Mouse (Mus musculus): ENCODE data around the gene Aaas. TPM values are rescaled to one million over a fixed set of nuclear protein-coding genes. Genes with fewer than 3 reads are reported as not detected.

The Aaas gene
- polyA plus RNA-seq (2015; fragmentation: Nextera tagmentation; extraction: Ambion mirVana), result 36.1 and 38.1 TPM in 2 replicates

DNA sequence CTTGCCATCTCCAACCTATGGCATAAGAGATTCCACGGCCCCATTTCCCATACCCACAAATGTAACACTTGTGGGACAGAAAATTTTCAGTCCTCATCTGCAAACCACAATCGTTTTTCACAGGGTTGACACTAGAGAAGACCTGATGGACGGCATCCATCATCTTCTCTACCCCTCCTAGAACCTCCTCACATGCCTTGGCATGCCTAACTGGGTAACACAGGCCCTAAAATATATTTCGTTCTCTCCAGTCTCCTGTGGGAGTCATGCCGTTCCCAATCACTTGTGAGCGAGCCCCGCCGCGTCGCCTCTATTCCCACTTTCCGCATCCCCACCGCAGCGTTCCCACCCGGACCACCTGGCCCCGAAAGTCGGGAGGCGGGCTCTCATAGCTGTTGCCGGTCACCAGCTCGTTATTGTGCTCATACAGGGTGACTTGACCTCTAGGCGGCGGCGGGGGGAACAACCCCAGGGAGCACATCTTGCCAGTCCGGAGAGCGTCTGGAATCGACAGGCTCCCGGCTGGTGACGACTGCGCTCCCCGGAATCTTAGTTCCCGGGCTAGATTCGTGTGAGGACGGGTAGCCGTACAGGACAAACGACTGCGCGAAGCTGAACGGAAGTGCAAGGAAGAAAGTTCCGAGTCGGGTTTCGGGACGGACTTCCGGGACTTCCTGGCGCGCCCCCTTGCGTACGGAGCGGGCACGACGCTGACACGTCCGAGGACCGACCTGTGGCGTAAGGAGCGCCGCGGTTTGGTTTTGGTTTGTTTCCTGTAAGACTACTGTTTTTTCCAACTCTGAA is at the start of gene Aaas:
Aaas (minus strand) TSS at position 634 of the 804 bp plus-strand sequence.
- peak; percentile 90 for ATAC-seq
- peak within 1 kb of the TSS; percentile 72 for H3K27ac ChIP-seq (ENCODE audit: low read depth, low read length)

DNA sequence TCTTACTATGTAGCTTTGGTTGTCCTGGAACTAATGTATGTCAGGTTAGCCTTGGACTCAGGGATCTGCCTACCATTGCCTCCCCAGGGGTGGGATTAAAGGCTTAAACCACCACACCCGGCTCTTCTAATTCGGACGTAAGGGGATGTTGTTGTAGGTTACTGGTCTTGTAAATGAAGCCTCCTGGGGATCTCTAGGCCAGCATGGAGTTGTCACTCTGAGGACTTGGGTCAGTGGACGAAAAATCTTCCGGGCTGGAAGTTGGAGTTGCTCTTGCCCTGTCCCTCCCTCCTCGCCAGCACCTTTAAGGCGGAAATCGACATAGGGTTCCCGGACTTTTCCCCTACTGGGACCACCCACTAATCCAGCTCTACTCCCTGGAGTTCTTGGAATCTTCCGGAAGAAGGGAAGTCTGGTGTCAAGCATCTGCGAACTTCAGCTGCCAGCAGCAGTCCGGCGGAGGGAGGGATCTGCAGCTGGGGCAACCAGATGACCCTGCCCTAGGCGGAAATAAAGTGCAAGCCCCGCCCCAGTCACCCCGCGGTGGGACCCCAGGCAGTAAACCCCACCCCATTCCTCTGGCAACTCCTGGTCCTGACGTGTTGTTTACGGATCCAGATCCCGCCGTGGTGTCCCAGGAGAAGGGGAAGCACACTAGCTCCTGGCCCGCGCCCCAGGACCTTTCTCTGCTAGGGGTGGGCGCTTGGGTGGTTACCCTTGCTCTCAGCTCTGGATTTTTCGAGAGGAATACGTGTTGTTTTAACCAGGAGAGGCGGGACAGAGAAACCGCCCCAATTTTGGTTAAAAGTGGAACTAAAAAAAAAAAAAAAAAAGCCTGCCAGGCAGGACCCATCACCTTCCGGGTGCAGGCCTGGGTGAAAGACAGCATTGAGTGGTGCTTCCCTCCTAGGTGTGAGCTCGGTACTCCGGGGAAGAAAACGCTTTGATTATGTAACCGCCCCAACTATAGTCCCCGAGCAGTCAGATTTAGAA is 49.0 kb upstream of the Aaas start:
- Histone ChIP-seq H3K9ac (ENCODE audit: low read depth, low read length) (peak overlapping the region; percentile 62), H3K36me3 (ENCODE audit: control insufficient read depth, insufficient read depth, low read length) (no peaks in the 10 kb centered on the region), H3K27ac (ENCODE audit: low read depth, low read length) (peak overlapping the region; percentile 63; the same call in 1 of the 2 replicates), H3K9me3 (ENCODE audit: control insufficient read depth, low read length) (no peaks in the 10 kb centered on the region), H3K4me1 (ENCODE audit: control insufficient read depth, insufficient read depth, low read depth, low read length) (peaks cover 3% of the 10 kb centered on the region; the same call in 1 of the 2 replicates), H3K4me2 (ENCODE audit: low read length) (peak overlapping the region; percentile 70), H3K27me3 (replicated peaks; ENCODE audit: control insufficient read depth, insufficient read depth, low read length) (no peaks in the 10 kb centered on the region), H3K4me3 (ENCODE audit: low read length) (peak overlapping the region; percentile 42)
- peak; percentile 67 for ATAC-seq
- WGBS, result 5% methylated on average over 34 of the region's 34 CpGs

More for the DNA sequence above, at the start of gene Aaas:
- Histone ChIP-seq H3K27me3 (replicated peaks; ENCODE audit: control insufficient read depth, insufficient read depth, low read length) (no peaks in the 10 kb centered on the region), H3K9ac (ENCODE audit: low read depth, low read length) (peak within 1 kb of the TSS; percentile 82), H3K4me3 (ENCODE audit: low read length) (peak within 1 kb of the TSS; percentile 86), H3K36me3 (ENCODE audit: control insufficient read depth, insufficient read depth, low read length) (no peaks in the 10 kb centered on the region; the same call in 1 of the 2 replicates), H3K4me2 (ENCODE audit: low read length) (peak within 1 kb of the TSS; percentile 96), H3K4me1 (ENCODE audit: control insufficient read depth, insufficient read depth, low read depth, low read length) (peaks cover 11% of the 10 kb centered on the region), H3K9me3 (ENCODE audit: control insufficient read depth, low read length) (no peaks in the 10 kb centered on the region)
- WGBS, result under 1% methylated on average over 56 of the region's 56 CpGs

DNA sequence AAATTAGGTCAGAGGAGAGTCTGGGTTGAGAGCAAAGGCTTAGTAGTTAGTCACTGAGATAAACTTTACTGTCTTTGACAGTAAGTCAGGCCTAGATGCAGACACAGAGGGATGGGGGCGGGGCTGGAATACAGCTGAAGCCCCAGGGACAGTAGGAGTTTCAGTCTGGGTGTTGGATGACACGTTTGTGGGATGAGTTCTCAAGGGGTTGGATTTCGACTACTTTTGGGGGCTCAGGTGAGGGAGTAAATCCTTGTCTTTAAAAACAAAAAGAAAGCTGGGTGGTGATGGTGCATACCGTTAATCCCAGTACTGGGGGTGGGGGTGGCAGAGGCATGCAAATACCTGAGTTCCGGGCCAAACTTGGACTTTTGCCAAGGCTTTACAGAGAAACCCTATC is 48.1 kb upstream of the Aaas start:
- no peak overlapping the region for H3K27ac ChIP-seq (ENCODE audit: low read depth, low read length)
- ATAC-seq, result no peak
- no peak overlapping the region for H3K4me3 ChIP-seq (ENCODE audit: low read length)
- H3K4me1 ChIP-seq (ENCODE audit: control insufficient read depth, insufficient read depth, low read depth, low read length), result peaks cover 3% of the 10 kb centered on the region; the same call in 1 of the 2 replicates
- no peaks in the 10 kb centered on the region for H3K36me3 ChIP-seq (ENCODE audit: control insufficient read depth, insufficient read depth, low read length)
- no peak overlapping the region for H3K9ac ChIP-seq (ENCODE audit: low read depth, low read length)
- no peaks in the 10 kb centered on the region for H3K27me3 ChIP-seq (replicated peaks; ENCODE audit: control insufficient read depth, insufficient read depth, low read length)
- 23% methylated on average over 5 of the region's 5 CpGs for WGBS
- H3K4me2 ChIP-seq (ENCODE audit: low read length), result no peak overlapping the region
- no peaks in the 10 kb centered on the region for H3K9me3 ChIP-seq (ENCODE audit: control insufficient read depth, low read length)

DNA sequence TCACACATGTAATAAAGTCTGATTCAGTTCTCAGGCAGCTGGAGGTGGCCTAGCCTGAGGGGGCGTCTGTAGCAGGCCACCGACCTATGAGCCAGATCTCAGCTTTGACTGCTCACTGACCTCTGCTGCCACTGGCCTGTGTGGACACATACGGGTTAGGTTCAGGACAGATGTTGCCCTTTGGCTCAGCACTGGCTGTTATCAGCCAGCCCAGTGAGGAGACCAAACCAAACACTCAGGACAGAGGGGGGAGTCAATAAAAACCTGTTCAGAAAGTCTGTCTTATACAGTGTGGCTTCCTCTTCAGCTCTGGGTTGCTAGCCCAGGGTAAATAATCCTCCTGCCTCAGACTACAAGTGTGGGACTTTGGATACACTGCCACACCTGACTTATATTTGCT is 44.5 kb upstream of the Aaas start:
- no peak overlapping the region for H3K9ac ChIP-seq (ENCODE audit: low read depth, low read length)
- peaks cover 3% of the 10 kb centered on the region; the same call in 1 of the 2 replicates for H3K4me1 ChIP-seq (ENCODE audit: control insufficient read depth, insufficient read depth, low read depth, low read length)
- no peak for ATAC-seq
- no peaks in the 10 kb centered on the region for H3K36me3 ChIP-seq (ENCODE audit: control insufficient read depth, insufficient read depth, low read length)
- no peaks in the 10 kb centered on the region for H3K9me3 ChIP-seq (ENCODE audit: control insufficient read depth, low read length)
- no peak overlapping the region for H3K4me2 ChIP-seq (ENCODE audit: low read length)
- no peak overlapping the region for H3K27ac ChIP-seq (ENCODE audit: low read depth, low read length)
- H3K4me3 ChIP-seq (ENCODE audit: low read length), result no peak overlapping the region
- no peaks in the 10 kb centered on the region for H3K27me3 ChIP-seq (replicated peaks; ENCODE audit: control insufficient read depth, insufficient read depth, low read length)
- WGBS, result 44% methylated on average over 3 of the region's 3 CpGs

DNA sequence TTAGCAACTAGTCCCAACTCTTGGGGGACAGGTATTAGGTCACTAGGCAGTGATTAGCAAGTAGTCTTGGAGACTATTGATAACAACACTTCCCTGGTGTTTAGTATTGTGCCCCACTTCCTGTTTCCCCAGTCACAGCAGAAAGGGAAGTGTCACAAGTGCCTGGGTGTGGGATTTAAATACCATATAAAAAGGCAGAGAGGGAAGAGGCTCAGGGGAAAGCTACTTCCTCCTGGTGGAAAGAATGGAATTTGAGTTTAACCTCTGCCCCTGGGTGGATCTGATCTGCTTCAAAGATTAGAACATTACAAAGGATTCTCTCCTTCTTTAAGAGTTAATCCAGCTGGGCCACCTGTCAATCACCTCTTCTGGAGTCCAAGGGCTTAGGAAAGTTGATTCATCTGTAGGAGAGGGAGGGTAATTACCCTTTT is 43.0 kb upstream of the Aaas start:
- ATAC-seq, result no peak
- H3K27ac ChIP-seq (ENCODE audit: low read depth, low read length), result no peak overlapping the region
- no peaks in the 10 kb centered on the region for H3K27me3 ChIP-seq (replicated peaks; ENCODE audit: control insufficient read depth, insufficient read depth, low read length)
- no peaks in the 10 kb centered on the region for H3K9me3 ChIP-seq (ENCODE audit: control insufficient read depth, low read length)
- H3K4me2 ChIP-seq (ENCODE audit: low read length), result no peak overlapping the region
- no peak overlapping the region for H3K9ac ChIP-seq (ENCODE audit: low read depth, low read length)
- no peaks in the 10 kb centered on the region for H3K4me1 ChIP-seq (ENCODE audit: control insufficient read depth, insufficient read depth, low read depth, low read length)
- H3K36me3 ChIP-seq (ENCODE audit: control insufficient read depth, insufficient read depth, low read length), result no peaks in the 10 kb centered on the region
- H3K4me3 ChIP-seq (ENCODE audit: low read length), result no peak overlapping the region

DNA sequence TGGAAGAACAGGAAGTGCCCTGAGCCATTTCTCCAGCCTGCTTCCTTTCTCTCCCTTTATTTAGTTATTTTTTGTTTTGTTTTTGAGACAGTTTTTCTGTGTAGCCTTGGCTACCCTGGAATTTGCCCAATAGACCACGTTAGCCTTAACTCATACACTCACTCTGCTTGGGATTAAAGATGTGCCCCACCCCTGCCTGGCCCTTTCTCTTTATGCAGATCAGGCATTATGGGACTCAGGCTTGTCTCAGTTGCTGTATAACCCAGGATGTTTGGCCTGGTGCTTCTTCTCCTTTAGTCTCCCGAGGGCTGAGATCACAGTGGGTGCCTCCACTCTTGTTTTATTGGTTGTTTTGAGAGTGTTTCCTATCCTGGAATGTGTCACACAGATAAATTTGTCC is 41.9 kb upstream of the Aaas start:
- Histone ChIP-seq H3K9me3 (ENCODE audit: control insufficient read depth, low read length) (no peaks in the 10 kb centered on the region), H3K27me3 (replicated peaks; ENCODE audit: control insufficient read depth, insufficient read depth, low read length) (no peaks in the 10 kb centered on the region), H3K36me3 (ENCODE audit: control insufficient read depth, insufficient read depth, low read length) (no peaks in the 10 kb centered on the region), H3K27ac (ENCODE audit: low read depth, low read length) (no peak overlapping the region), H3K9ac (ENCODE audit: low read depth, low read length) (no peak overlapping the region), H3K4me3 (ENCODE audit: low read length) (no peak overlapping the region), H3K4me2 (ENCODE audit: low read length) (no peak overlapping the region), H3K4me1 (ENCODE audit: control insufficient read depth, insufficient read depth, low read depth, low read length) (no peaks in the 10 kb centered on the region)
- WGBS, result 35% methylated on average over 2 of the region's 2 CpGs
- no peak for ATAC-seq

DNA sequence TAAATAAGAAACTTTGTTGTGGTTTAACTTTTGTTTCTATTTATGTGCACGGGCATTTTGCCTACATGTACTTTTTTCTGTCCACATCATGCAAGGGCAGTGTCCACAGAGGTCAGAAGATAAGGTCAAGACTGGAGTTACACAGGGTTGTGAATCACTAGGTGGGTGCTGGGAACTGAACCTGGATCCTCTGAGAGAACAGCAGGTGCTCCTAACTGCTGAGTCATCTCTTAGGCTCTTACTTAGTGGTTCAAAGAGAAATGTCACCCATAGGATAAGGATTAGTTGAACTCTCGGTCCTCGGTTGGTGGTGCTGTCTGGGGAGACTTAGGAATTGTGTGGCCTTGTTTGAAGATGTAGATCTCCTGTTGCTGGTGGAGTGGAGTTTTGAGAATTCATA is 38.4 kb upstream of the Aaas start:
- WGBS, result 90% methylated on average over 3 of the region's 3 CpGs

DNA sequence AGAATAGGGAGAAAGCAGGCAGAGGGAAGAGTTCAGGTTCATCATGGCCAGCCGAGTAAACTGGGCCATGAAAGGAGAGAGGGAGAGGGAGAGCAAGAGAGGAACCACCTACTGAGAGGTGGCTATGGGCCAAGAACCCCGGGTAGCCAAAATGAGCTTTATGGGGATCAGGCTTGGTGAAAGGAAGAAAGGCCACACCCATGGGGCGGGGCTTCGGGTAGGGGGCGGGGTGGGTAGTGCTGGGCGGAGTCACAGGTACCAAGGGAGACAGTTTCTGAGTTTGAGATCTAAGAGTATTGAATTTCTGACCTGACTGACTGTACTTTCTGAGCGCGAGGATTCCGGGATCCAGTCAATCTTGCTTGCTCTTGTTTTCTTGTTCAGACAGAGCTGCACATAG is 36.1 kb upstream of the Aaas start:
- Histone ChIP-seq H3K9ac (ENCODE audit: low read depth, low read length) (no peak overlapping the region), H3K4me1 (ENCODE audit: control insufficient read depth, insufficient read depth, low read depth, low read length) (no peaks in the 10 kb centered on the region), H3K9me3 (ENCODE audit: control insufficient read depth, low read length) (no peaks in the 10 kb centered on the region), H3K4me2 (ENCODE audit: low read length) (no peak overlapping the region), H3K27me3 (replicated peaks; ENCODE audit: control insufficient read depth, insufficient read depth, low read length) (no peaks in the 10 kb centered on the region), H3K27ac (ENCODE audit: low read depth, low read length) (no peak overlapping the region; the same call in 1 of the 2 replicates), H3K36me3 (ENCODE audit: control insufficient read depth, insufficient read depth, low read length) (no peaks in the 10 kb centered on the region), H3K4me3 (ENCODE audit: low read length) (no peak overlapping the region)
- 46% methylated on average over 9 of the region's 9 CpGs for WGBS
- no peak for ATAC-seq

More for the DNA sequence above, 38.4 kb upstream of the Aaas start:
- Histone ChIP-seq H3K4me2 (ENCODE audit: low read length) (no peak overlapping the region), H3K36me3 (ENCODE audit: control insufficient read depth, insufficient read depth, low read length) (no peaks in the 10 kb centered on the region), H3K27me3 (replicated peaks; ENCODE audit: control insufficient read depth, insufficient read depth, low read length) (no peaks in the 10 kb centered on the region), H3K4me3 (ENCODE audit: low read length) (no peak overlapping the region), H3K9me3 (ENCODE audit: control insufficient read depth, low read length) (no peaks in the 10 kb centered on the region), H3K27ac (ENCODE audit: low read depth, low read length) (no peak overlapping the region), H3K4me1 (ENCODE audit: control insufficient read depth, insufficient read depth, low read depth, low read length) (no peaks in the 10 kb centered on the region), H3K9ac (ENCODE audit: low read depth, low read length) (no peak overlapping the region)
- ATAC-seq, result no peak

DNA sequence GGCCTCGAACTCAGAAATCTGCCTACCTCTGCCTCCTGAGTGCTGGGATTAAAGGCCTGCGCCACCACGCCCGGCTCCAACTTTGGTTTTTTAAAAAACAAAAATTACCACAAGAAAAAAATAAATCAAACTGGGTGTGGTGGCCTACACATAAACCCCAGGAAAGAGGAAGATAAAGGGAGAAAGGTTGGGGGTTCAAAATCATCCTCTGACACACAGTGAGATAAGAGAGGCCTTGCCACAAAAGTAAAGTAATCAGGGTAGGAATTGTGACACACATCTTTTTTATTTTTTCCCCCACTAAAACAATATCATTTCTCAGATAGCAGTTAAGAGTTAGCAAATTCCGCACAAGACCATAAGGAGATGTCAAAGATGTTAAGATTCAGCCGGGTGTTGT is 33.1 kb upstream of the Aaas start:
- WGBS, result 86% methylated on average over 6 of the region's 6 CpGs
- Histone ChIP-seq H3K9me3 (ENCODE audit: control insufficient read depth, low read length) (no peaks in the 10 kb centered on the region), H3K27me3 (replicated peaks; ENCODE audit: control insufficient read depth, insufficient read depth, low read length) (no peaks in the 10 kb centered on the region), H3K4me2 (ENCODE audit: low read length) (no peak overlapping the region), H3K9ac (ENCODE audit: low read depth, low read length) (no peak overlapping the region), H3K27ac (ENCODE audit: low read depth, low read length) (no peak overlapping the region), H3K4me1 (ENCODE audit: control insufficient read depth, insufficient read depth, low read depth, low read length) (no peaks in the 10 kb centered on the region), H3K4me3 (ENCODE audit: low read length) (no peak overlapping the region), H3K36me3 (ENCODE audit: control insufficient read depth, insufficient read depth, low read length) (no peaks in the 10 kb centered on the region)
- ATAC-seq, result no peak
